Mouse (Mus musculus) kidney, postnatal 0 days (tissue): ENCODE data around the gene Elovl7. TPM values are rescaled to one million over a fixed set of nuclear protein-coding genes. Genes with fewer than 3 reads are reported as not detected.

Experiments
- ATAC-seq: fragments of 200-750 bp; cut with Nextera tagmentation; replicated peaks from 2 replicates; pipeline ENCODE4 v1.8.0; 2017; ENCODE audit warnings: low read depth, moderate number of reproducible peaks, moderate TSS enrichment, moderate library complexity; ENCODE audit not compliant: low FRiP score
- DNase-seq: peaks from one replicate; pipeline ENCODE4 v3.0.0-alpha.2; 2016; ENCODE audit warnings: low spot score
- H3K27ac ChIP-seq: fragments of 300-500 bp; sonication (generic); 2 replicates; pipeline ENCODE4 v1.5.1; 2014; ENCODE audit warnings: mild to moderate bottlenecking
- H3K27me3 ChIP-seq: fragments of 300-500 bp; sonication (generic); 2 replicates; pipeline ENCODE4 v1.6.1; 2014; ENCODE audit warnings: low read length, mixed read lengths; ENCODE audit not compliant: insufficient read depth
- H3K36me3 ChIP-seq: fragments of 300-500 bp; sonication (generic); 2 replicates; pipeline ENCODE4 v1.6.1; 2014; ENCODE audit warnings: low read length, mixed read lengths; ENCODE audit not compliant: insufficient read depth
- H3K4me1 ChIP-seq: fragments of 300-500 bp; sonication (generic); replicated peaks from 2 replicates; pipeline ENCODE4 v1.6.1; 2014; ENCODE audit warnings: antibody characterized with exemption, low read length, mixed read lengths; ENCODE audit not compliant: insufficient read depth
- H3K4me2 ChIP-seq: fragments of 300-500 bp; sonication (generic); 2 replicates; pipeline ENCODE4 v1.6.1; 2014; ENCODE audit warnings: mild to moderate bottlenecking, low read length, moderate library complexity, mixed read lengths
- H3K4me3 ChIP-seq: fragments of 300-500 bp; sonication (generic); replicated peaks from 2 replicates; pipeline ENCODE4 v1.5.1; 2014; ENCODE audit warnings: low read depth, low read length
- H3K9ac ChIP-seq: fragments of 300-500 bp; sonication (generic); 2 replicates; pipeline ENCODE4 v1.6.1; 2014; ENCODE audit warnings: low read depth, low read length
- H3K9me3 ChIP-seq: fragments of 300-500 bp; sonication (generic); replicated peaks from 2 replicates; pipeline ENCODE4 v1.6.1; 2016; ENCODE audit warnings: low read length, inconsistent platforms, mixed read lengths
- CTCF ChIP-seq: IDR thresholded peaks from 2 replicates; pipeline ENCODE4 v1.5.1; 2016; ENCODE audit warnings: antibody characterized with exemption, low read depth, mild to moderate bottlenecking, moderate library complexity
- WGBS: fragments of 180-500 bp; shearing (Covaris S2); extraction: QIAGEN DNeasy Blood & Tissue Kit; methylation state at CpG from one replicate; pipeline ENCODE4 v1.1.7; 2014; 5-methylcytosine and 5-hydroxymethylcytosine counted together
- polyA plus RNA-seq: library from polyadenylated mRNA; unstranded; fragments of >200 nt; fragmentation: Nextera tagmentation; extraction: Ambion mirVana; gene quantifications from 2 replicates; pipeline ENCODE4 v1.2.1, GENCODE M21; 2015

Gene Elovl7
- polyA plus RNA-seq, 1 experiment from 2014 or later = 34.5 TPM

DNA sequence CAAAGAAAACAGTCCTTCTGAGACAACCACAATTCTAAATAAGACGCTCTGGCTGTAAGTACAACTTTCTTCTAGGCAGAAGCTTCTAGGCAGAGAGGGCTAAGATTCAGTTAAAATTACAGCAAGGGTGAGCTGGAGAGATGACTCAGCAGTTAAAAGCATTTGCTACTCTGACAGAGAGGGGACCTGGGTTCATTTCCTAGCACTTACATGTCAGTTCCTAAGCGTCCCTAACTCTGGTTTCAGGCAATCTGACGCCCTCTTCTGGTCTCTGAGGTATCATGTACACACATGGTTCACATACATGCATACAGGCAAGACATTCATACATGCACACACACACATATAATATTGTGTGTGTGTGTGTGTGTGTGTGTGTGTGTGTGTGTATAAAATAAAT, 28.7 kb upstream of the Elovl7 start:
- Histone ChIP-seq H3K27me3 (no peaks in the 10 kb centered on the region), H3K4me3 (no peak overlapping the region), H3K36me3 (peaks cover 12% of the 10 kb centered on the region; the same call in 1 of the 2 replicates), H3K9me3 (no peaks in the 10 kb centered on the region), H3K4me1 (no peaks in the 10 kb centered on the region), H3K27ac (no peak overlapping the region), H3K4me2 (no peak overlapping the region), H3K9ac (no peak overlapping the region)
- no peak for TF ChIP-seq CTCF
- DNase-seq = no peak
- ATAC-seq = no peak
- 93% methylated on average over 3 of the region's 3 CpGs for WGBS

- ATAC-seq = no peak
- TF ChIP-seq CTCF = no peak
- Histone ChIP-seq H3K4me1 (no peaks in the 10 kb centered on the region), H3K36me3 (peaks cover 12% of the 10 kb centered on the region; the same call in 1 of the 2 replicates), H3K4me3 (no peak overlapping the region), H3K27me3 (no peaks in the 10 kb centered on the region), H3K9ac (no peak overlapping the region), H3K4me2 (no peak overlapping the region), H3K27ac (no peak overlapping the region), H3K9me3 (no peaks in the 10 kb centered on the region)
- WGBS = 81% methylated on average over 4 of the region's 4 CpGs
- no peak for DNase-seq
These were observed 26.2 kb upstream of the Elovl7 start for GRCm38 (mm10) chr13:108187994-108188393.

DNA sequence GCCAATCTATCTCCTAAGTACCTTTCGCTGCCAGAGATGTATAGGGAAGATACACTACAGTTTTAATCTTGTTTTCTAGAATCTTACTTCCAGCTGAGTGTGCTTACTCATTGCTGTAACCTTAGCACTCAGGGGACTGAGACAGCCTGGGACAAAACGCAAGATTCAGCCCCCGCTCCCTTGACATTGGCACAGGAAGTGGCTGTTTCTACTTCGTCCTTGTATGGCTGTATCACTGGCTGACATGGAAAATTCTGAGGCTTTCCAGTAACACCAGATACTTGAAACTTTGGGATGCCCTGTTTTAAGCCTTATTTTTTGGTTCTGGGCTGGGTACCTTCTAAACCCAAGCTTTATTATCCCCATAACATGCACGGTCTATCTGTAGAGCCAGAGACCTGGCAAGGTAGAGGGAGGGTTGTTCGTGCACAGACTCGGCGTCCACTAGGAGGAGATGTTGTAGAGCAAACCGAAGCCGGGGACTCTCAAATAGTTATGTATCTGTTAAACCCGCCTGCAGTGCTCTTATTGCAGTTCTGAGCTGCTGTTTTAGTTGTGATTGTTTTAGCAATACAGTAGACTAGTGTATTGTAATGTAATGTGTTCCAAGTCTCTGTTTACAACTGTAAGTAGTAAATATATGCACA, 23.0 kb upstream of the Elovl7 start:
- no peaks in the 10 kb centered on the region for H3K9me3 ChIP-seq
- no peak for ATAC-seq
- no peaks in the 10 kb centered on the region for H3K27me3 ChIP-seq
- no peak overlapping the region for H3K9ac ChIP-seq
- peak; percentile 83 for DNase-seq
- 56% methylated on average over 11 of the region's 11 CpGs for WGBS
- H3K4me2 ChIP-seq = no peak overlapping the region
- peak; percentile 85 for TF ChIP-seq CTCF
- H3K4me1 ChIP-seq = no peaks in the 10 kb centered on the region
- H3K27ac ChIP-seq = no peak overlapping the region
- H3K4me3 ChIP-seq = no peak overlapping the region
- peaks cover 9% of the 10 kb centered on the region; the same call in 1 of the 2 replicates for H3K36me3 ChIP-seq

DNA sequence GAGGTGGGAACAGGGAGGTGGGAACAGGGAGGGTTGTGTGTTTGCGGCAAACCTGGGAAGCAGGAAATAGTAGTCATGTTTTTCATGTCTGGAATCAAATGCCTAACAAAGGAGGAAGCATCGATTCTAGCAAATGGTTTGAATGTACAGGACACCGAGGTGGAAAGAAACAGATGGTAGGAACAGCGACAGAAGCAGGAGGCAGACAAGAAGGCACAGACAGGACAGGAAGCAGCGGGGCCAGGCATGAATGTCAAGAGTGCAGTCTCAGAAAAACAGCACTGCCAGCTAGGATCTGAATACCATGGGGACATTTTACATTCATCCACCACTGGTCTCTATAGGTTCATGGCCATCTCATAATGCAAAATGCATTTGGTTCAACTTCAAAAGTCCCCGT, 18.7 kb upstream of the Elovl7 start:
- no peak for TF ChIP-seq CTCF
- Histone ChIP-seq H3K27ac (no peak overlapping the region), H3K27me3 (no peaks in the 10 kb centered on the region), H3K4me2 (no peak overlapping the region), H3K4me3 (no peak overlapping the region), H3K9me3 (no peaks in the 10 kb centered on the region), H3K9ac (no peak overlapping the region), H3K4me1 (no peaks in the 10 kb centered on the region), H3K36me3 (peaks cover 5% of the 10 kb centered on the region; the same call in 1 of the 2 replicates)
- ATAC-seq (no peak), DNase-seq (no peak)
- WGBS = 76% methylated on average over 6 of the region's 6 CpGs

DNA sequence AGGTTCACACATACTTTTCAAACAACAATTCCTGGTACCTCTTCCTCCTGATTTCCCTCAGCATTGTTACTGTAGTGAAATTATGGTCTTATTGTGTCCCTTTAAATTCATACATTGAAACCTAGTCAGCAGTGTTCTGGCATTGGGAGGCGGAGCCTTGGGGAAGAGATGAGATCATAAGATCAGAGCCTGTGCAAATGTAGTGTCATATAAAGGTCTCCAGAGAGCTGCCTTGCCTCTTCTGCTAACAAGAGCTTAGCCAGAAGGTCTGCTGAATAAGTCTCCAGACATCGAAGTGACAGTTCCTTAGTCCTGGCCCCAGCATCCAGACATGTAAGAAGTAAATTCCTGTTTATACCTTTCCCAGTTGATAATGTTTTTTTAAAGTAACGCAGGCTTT, 9.3 kb upstream of the Elovl7 start:
- Histone ChIP-seq H3K4me2 (no peak overlapping the region), H3K27me3 (no peaks in the 10 kb centered on the region), H3K4me3 (no peak overlapping the region), H3K36me3 (no peaks in the 10 kb centered on the region), H3K9ac (no peak overlapping the region), H3K27ac (no peak overlapping the region), H3K4me1 (no peaks in the 10 kb centered on the region), H3K9me3 (no peaks in the 10 kb centered on the region)
- ATAC-seq = no peak
- DNase-seq = no peak
- WGBS = 84% methylated on average over 3 of the region's 3 CpGs
- no peak for TF ChIP-seq CTCF

DNA sequence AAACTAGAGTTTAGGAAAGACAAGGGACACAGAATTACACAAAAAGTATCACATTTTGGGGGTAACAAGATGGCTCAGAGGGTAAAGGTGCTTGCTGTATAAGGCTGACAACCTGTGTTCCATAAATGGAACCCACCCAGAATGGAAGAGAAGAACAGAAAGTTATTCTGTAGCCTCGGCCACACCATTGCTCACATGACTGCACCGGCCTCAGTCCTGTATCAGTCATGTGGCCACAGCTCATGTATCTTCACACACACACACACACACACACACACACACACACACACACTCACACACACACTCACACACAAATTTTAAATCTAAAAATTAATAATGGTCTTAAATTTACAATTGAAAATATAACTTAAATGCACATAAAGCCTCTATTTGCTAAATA, 6.8 kb upstream of the Elovl7 start:
- DNase-seq = no peak
- no peak for ATAC-seq
- no peak overlapping the region for H3K9ac ChIP-seq
- H3K4me1 ChIP-seq = no peaks in the 10 kb centered on the region
- H3K27ac ChIP-seq = no peak overlapping the region
- no peak overlapping the region for H3K4me3 ChIP-seq
- 73% methylated on average over 2 of the region's 2 CpGs for WGBS
- H3K4me2 ChIP-seq = no peak overlapping the region
- H3K27me3 ChIP-seq = no peaks in the 10 kb centered on the region
- no peaks in the 10 kb centered on the region for H3K36me3 ChIP-seq
- TF ChIP-seq CTCF = no peak
- no peaks in the 10 kb centered on the region for H3K9me3 ChIP-seq

- DNase-seq = no peak
- no peak overlapping the region for H3K4me2 ChIP-seq
- no peaks in the 10 kb centered on the region for H3K36me3 ChIP-seq
- WGBS = 64% methylated on average over 5 of the region's 5 CpGs
- no peak overlapping the region for H3K4me3 ChIP-seq
- no peaks in the 10 kb centered on the region for H3K9me3 ChIP-seq
- H3K4me1 ChIP-seq = no peaks in the 10 kb centered on the region
- no peaks in the 10 kb centered on the region for H3K27me3 ChIP-seq
- no peak overlapping the region for H3K27ac ChIP-seq
- ATAC-seq = no peak
- no peak for TF ChIP-seq CTCF
- no peak overlapping the region for H3K9ac ChIP-seq
These were observed 6.1 kb upstream of the Elovl7 start for GRCm38 (mm10) chr13:108208090-108208489.
